Mouse (Mus musculus): ENCODE measurements around the gene Auts2. TPM values are rescaled to one million over a fixed set of nuclear protein-coding genes. Genes with fewer than 3 reads are reported as not detected.
A peak's percentile ranks its signal among the peaks of the same experiment; 100 is the strongest.

Auts2 gene
- polyA plus RNA-seq, 1 experiment from 2014 or later = 97.2 TPM

DNA sequence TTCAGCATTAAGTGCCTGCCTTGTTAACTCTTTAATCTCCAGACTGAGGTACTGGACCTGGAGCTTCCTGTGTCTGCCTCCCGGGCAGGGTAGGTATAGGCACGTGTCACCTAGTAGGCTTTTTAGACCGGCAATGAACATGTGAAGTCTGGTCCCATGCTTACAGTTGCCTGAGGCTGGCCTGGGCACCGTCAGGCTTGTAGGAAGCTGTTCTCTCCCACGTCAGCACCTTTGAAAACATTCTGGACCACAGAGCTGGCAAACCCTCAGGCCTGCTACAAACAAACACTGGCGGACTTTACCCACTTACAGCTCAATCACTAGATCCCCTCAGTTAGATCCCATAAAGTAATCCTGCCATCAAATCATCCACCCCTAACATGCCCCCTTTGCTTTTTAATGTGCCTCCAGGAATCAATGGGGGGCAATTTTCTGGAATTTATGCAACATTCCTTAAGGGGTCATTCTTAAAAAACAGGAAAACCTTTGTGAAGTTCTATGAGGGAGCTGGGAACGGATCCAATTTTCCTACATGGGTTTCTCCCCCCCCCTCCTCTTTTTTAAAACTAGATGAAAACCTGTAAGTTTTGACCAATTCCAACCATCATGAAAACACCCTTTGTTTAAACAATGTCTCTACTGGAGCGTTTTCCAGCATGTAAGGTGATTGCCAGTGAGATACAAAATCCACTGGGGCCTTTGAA is 692.4 kb downstream of the Auts2 start:
- 23% methylated on average over 8 of the region's 8 CpGs for WGBS
- Histone ChIP-seq H3K9ac (replicated peaks; ENCODE audit: low read depth, low read length) (no peak overlapping the region), H3K9me3 (ENCODE audit: control insufficient read depth, low read length) (no peaks in the 10 kb centered on the region), H3K4me2 (ENCODE audit: low read length) (no peak overlapping the region), H3K36me3 (ENCODE audit: control insufficient read depth, insufficient read depth) (no peaks in the 10 kb centered on the region), H3K27me3 (replicated peaks; ENCODE audit: control insufficient read depth, insufficient read depth, low read length) (no peaks in the 10 kb centered on the region), H3K4me3 (replicated peaks; ENCODE audit: low read length) (no peak overlapping the region), H3K27ac (ENCODE audit: low read length) (peak overlapping the region; percentile 20; the same call in 1 of the 2 replicates), H3K4me1 (replicated peaks; ENCODE audit: control insufficient read depth, insufficient read depth, low read length) (peaks cover 33% of the 10 kb centered on the region)
- peak; percentile 26; the same call in 1 of the 2 replicates for ATAC-seq

DNA sequence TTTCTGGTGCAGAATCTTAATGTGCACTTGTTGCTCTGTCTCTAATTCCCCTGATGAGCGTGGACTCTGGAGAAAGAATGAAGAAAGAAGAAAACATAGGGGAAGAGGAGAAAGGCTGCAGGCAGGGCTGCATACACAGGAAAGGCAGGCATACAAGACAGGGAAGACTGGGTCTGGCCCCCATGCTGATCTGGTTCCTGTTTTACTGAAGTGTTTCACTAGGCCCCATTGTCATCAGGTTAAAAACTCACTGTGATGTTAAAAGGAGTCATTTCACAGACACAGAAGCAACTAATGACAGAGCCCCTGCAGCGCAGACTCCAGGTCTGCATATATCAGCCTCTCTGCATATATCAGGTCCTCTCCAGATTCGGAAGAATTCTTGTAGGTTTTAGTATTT is 693.5 kb downstream of the Auts2 start:
- H3K9ac ChIP-seq (replicated peaks; ENCODE audit: low read depth, low read length) = no peak overlapping the region
- no peaks in the 10 kb centered on the region for H3K9me3 ChIP-seq (ENCODE audit: control insufficient read depth, low read length)
- H3K27ac ChIP-seq (ENCODE audit: low read length) = no peak overlapping the region

DNA sequence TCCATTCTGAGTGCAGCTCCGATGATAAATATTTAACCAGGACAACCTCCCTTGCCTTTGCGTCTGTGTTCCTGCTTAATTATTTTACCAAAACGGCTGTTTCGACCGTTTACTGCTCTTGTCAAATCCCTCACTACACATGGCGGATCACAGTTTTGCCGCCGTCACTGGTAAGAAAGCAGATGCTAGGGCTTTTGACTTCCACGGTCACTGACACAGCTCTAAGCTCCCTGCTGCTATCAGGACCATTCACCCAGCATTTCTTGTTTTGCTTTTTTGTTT is 698.7 kb downstream of the Auts2 start:
- peak; percentile 32; the same call in 1 of the 2 replicates for ATAC-seq
- Histone ChIP-seq H3K27ac (ENCODE audit: low read length) (no peak overlapping the region), H3K27me3 (replicated peaks; ENCODE audit: control insufficient read depth, insufficient read depth, low read length) (no peaks in the 10 kb centered on the region), H3K9me3 (ENCODE audit: control insufficient read depth, low read length) (no peaks in the 10 kb centered on the region), H3K4me3 (replicated peaks; ENCODE audit: low read length) (no peak overlapping the region), H3K4me1 (replicated peaks; ENCODE audit: control insufficient read depth, insufficient read depth, low read length) (peaks cover 14% of the 10 kb centered on the region), H3K9ac (replicated peaks; ENCODE audit: low read depth, low read length) (no peak overlapping the region), H3K36me3 (ENCODE audit: control insufficient read depth, insufficient read depth) (no peaks in the 10 kb centered on the region), H3K4me2 (ENCODE audit: low read length) (no peak overlapping the region)
- WGBS = 20% methylated on average over 9 of the region's 9 CpGs

More for the DNA sequence above, 693.5 kb downstream of the Auts2 start:
- WGBS = 63% methylated on average over 3 of the region's 3 CpGs
- H3K36me3 ChIP-seq (ENCODE audit: control insufficient read depth, insufficient read depth) = no peaks in the 10 kb centered on the region
- H3K27me3 ChIP-seq (replicated peaks; ENCODE audit: control insufficient read depth, insufficient read depth, low read length) = no peaks in the 10 kb centered on the region
- no peak overlapping the region for H3K4me2 ChIP-seq (ENCODE audit: low read length)
- ATAC-seq = no peak
- no peak overlapping the region for H3K4me3 ChIP-seq (replicated peaks; ENCODE audit: low read length)
- peaks cover 24% of the 10 kb centered on the region for H3K4me1 ChIP-seq (replicated peaks; ENCODE audit: control insufficient read depth, insufficient read depth, low read length)

DNA sequence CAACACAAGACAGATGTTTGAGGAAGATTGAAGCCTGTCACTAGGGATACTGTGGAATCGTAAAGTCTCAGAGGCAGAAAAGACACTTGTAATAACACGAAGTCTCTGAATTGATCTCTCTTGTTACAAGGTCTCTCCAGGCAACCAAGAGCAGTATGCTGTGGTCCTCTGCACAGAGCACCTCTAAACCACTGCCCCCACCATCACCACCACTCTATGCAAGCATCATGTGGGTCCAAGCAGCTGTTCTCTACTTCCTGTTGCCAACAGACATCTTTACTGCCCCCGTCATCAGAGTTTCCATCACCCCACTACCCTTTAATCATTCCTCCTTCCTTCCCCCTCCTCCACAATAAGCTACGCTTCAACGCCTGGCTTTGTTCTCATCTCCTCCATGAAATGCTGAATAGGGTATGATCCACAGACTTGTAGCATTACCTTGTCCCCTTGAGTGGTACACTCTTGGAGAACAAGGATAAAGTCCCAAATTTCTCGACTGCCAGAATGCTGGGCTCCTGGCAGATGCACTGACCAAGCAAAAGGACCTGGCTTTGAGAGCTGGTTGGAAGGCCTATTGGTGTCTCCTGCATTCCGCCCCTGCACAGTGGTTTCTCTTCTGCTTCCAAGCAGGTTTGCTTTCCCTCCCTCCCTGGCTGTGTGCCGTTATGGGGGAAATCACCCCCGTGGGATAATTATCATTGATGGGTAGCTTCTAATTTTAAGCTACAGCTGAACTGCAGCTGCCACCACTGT is 699.2 kb downstream of the Auts2 start:
- H3K9ac ChIP-seq (replicated peaks; ENCODE audit: low read depth, low read length) = no peak overlapping the region
- 36% methylated on average over 9 of the region's 9 CpGs for whole genome bisulfite sequencing
- H3K27ac ChIP-seq (ENCODE audit: low read length) = no peak overlapping the region
- H3K4me2 ChIP-seq (ENCODE audit: low read length) = no peak overlapping the region
- H3K4me1 ChIP-seq (replicated peaks; ENCODE audit: control insufficient read depth, insufficient read depth, low read length) = peaks cover 16% of the 10 kb centered on the region
- no peak overlapping the region for H3K4me3 ChIP-seq (replicated peaks; ENCODE audit: low read length)
- peak; percentile 54 for ATAC-seq
- H3K36me3 ChIP-seq (ENCODE audit: control insufficient read depth, insufficient read depth) = no peaks in the 10 kb centered on the region
- H3K9me3 ChIP-seq (ENCODE audit: control insufficient read depth, low read length) = no peaks in the 10 kb centered on the region
- H3K27me3 ChIP-seq (replicated peaks; ENCODE audit: control insufficient read depth, insufficient read depth, low read length) = no peaks in the 10 kb centered on the region

DNA sequence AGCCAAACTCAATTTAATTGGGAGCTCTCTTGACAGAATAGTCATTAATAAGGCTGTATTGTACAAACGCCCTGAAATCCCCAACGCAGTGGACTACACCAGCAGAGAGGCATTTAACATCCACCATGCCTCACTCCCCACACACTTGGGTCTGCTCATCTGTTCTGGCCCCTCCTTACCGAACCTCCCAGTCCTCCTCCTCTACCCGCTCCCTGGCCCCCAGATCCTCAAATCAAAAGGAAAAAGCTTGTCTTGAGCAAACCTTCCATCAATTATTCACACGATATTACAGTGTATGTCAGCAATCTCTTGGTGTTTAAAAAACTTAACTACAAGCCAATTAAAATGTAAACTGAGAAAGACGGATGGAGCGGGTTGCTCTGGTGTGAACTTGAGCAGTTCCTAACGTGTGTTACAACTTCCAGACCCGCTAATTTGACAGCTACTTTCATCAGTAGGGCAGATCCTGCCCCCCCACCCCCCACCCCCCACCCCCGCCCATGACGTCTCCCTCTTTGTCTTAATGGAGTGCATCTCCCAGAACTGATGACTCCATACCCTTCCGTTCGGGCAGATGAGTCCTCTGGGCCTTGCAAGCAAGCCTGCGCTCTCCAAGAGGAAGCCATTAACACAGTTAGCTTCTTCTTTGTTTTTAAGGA is 703.4 kb downstream of the Auts2 start:
- no peak for ATAC-seq
- 53% methylated on average over 14 of the region's 14 CpGs for WGBS
- H3K4me3 ChIP-seq (replicated peaks; ENCODE audit: low read length) = no peak overlapping the region

DNA sequence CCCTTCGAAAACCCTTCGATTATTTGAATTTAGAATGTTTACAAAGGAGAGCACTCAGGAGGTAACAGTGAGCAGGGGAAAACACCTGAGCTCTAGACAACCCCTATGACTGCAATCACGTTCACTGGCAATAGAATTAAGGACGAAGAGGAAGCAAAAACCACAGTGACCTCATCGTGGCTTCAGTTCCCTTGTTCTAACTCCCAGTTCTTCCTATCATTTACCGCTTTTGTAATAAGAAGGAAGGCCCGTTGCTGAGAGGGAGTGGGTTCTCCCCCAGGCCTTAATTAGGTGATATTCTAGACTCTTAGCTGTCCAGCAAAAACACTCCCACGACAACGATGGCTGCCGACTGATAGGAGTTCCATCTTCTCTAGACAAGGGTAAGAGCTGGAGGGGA is 704.1 kb downstream of the Auts2 start:
- Histone ChIP-seq H3K9me3 (ENCODE audit: control insufficient read depth, low read length) (no peaks in the 10 kb centered on the region), H3K36me3 (ENCODE audit: control insufficient read depth, insufficient read depth) (no peaks in the 10 kb centered on the region), H3K9ac (replicated peaks; ENCODE audit: low read depth, low read length) (no peak overlapping the region), H3K4me3 (replicated peaks; ENCODE audit: low read length) (no peak overlapping the region), H3K4me1 (replicated peaks; ENCODE audit: control insufficient read depth, insufficient read depth, low read length) (peaks cover 12% of the 10 kb centered on the region), H3K4me2 (ENCODE audit: low read length) (no peak overlapping the region), H3K27me3 (replicated peaks; ENCODE audit: control insufficient read depth, insufficient read depth, low read length) (no peaks in the 10 kb centered on the region), H3K27ac (ENCODE audit: low read length) (no peak overlapping the region)
- no peak for ATAC-seq
- 76% methylated on average over 10 of the region's 10 CpGs for WGBS

More for the DNA sequence above, 703.4 kb downstream of the Auts2 start:
- H3K27ac ChIP-seq (ENCODE audit: low read length) = no peak overlapping the region
- H3K4me2 ChIP-seq (ENCODE audit: low read length) = no peak overlapping the region
- H3K27me3 ChIP-seq (replicated peaks; ENCODE audit: control insufficient read depth, insufficient read depth, low read length) = no peaks in the 10 kb centered on the region
- no peaks in the 10 kb centered on the region for H3K9me3 ChIP-seq (ENCODE audit: control insufficient read depth, low read length)
- H3K9ac ChIP-seq (replicated peaks; ENCODE audit: low read depth, low read length) = no peak overlapping the region
- H3K4me1 ChIP-seq (replicated peaks; ENCODE audit: control insufficient read depth, insufficient read depth, low read length) = peaks cover 16% of the 10 kb centered on the region
- H3K36me3 ChIP-seq (ENCODE audit: control insufficient read depth, insufficient read depth) = no peaks in the 10 kb centered on the region

DNA sequence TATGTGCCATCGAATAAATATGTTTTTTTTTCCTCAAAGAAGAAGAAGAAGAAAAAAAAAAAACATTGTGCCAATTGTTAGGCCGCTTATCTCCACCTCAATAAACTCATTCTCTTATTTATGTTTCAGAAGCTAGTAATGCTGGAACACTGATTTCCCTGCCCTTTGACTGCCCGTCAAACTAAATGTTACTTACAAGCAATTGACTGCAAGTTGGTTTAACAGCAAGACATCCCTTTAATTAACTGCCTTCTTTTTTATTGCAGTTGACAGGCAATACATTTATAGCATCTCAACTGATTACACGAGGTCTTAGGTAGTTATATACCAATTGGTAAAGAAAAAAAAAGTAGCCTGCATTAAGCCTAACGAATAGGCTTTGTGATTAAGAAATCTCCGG is 705.1 kb downstream of the Auts2 start:
- Histone ChIP-seq H3K9ac (replicated peaks; ENCODE audit: low read depth, low read length) (no peak overlapping the region), H3K36me3 (ENCODE audit: control insufficient read depth, insufficient read depth) (no peaks in the 10 kb centered on the region), H3K9me3 (ENCODE audit: control insufficient read depth, low read length) (no peaks in the 10 kb centered on the region), H3K4me3 (replicated peaks; ENCODE audit: low read length) (no peak overlapping the region), H3K4me1 (replicated peaks; ENCODE audit: control insufficient read depth, insufficient read depth, low read length) (peaks cover 18% of the 10 kb centered on the region), H3K27me3 (replicated peaks; ENCODE audit: control insufficient read depth, insufficient read depth, low read length) (no peaks in the 10 kb centered on the region), H3K4me2 (ENCODE audit: low read length) (no peak overlapping the region), H3K27ac (ENCODE audit: low read length) (no peak overlapping the region)
- ATAC-seq = no peak
- 11% methylated on average over 6 of the region's 6 CpGs for WGBS

DNA sequence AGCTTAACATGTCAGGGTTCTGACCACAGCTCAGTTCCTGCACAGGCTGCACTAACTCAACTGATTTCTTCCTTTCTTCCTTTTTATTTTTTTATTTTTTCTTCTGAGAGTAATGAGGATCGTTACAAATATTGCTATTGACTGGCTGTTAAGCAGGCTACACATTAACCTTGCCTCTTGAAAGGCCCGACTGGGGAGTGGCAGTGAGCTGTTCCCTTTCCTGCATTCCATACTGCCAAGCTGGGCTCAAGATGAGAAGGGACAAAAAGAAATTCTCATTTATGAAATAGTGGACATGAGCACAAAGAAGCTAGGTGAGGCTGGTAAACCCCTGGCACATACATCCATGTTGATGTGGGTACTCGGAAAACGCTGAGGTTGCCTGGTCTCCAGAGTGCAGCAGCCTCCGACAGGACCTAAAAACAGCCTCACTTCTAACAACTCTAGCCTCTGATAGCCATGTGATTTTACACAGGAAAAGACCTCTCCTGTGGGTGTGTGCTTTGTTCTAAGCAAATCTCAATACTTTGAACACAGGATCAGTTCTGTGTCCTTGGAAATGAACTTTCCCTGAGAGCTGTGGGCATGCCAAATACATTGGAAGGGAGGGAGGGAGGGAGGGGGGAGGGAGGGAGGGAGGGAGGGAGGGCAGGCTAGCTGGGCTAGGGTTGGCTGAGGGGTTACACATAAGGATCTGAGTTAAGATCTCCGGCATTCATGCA is 707.0 kb downstream of the Auts2 start:
- Histone ChIP-seq H3K27me3 (replicated peaks; ENCODE audit: control insufficient read depth, insufficient read depth, low read length) (no peaks in the 10 kb centered on the region), H3K9me3 (ENCODE audit: control insufficient read depth, low read length) (no peaks in the 10 kb centered on the region), H3K27ac (ENCODE audit: low read length) (no peak overlapping the region), H3K9ac (replicated peaks; ENCODE audit: low read depth, low read length) (no peak overlapping the region), H3K4me2 (ENCODE audit: low read length) (no peak overlapping the region), H3K36me3 (ENCODE audit: control insufficient read depth, insufficient read depth) (no peaks in the 10 kb centered on the region), H3K4me1 (replicated peaks; ENCODE audit: control insufficient read depth, insufficient read depth, low read length) (peaks cover 23% of the 10 kb centered on the region), H3K4me3 (replicated peaks; ENCODE audit: low read length) (no peak overlapping the region)
- 64% methylated on average over 6 of the region's 6 CpGs for WGBS
- ATAC-seq = no peak
